Mouse (Mus musculus) ES-E14 (cell line): ENCODE measurements around the gene Lta. TPM values are rescaled to one million over a fixed set of nuclear protein-coding genes. Genes with fewer than 3 reads are reported as not detected.

Experiments used
- DNase-seq: peaks from one replicate; pipeline ENCODE4 v3.0.0-alpha.2; 2013; ENCODE audit warnings: low read depth, low spot score
- H3K27ac ChIP-seq: 2 replicates; pipeline ENCODE4 v1.5.1; 2012; ENCODE audit warnings: low read depth, mild to moderate bottlenecking, low read length, moderate library complexity, mixed read lengths; ENCODE audit not compliant: poor library complexity, insufficient read depth, severe bottlenecking
- H3K36me3 ChIP-seq: 2 replicates; pipeline ENCODE4 v1.6.1; 2012; ENCODE audit warnings: mild to moderate bottlenecking, low read length, moderate library complexity, mixed read lengths; ENCODE audit not compliant: control insufficient read depth, poor library complexity, insufficient read depth, severe bottlenecking
- H3K4me1 ChIP-seq, 2 experiments: fragments of 150-350 bp in 1 of 2; sonication (generic) in 1 of 2; 2 replicates each; pipeline ENCODE4 v1.6.1; 2012; ENCODE audit warnings: low read length in 2 of 2, mild to moderate bottlenecking in 1 of 2, mixed read lengths in 1 of 2; ENCODE audit not compliant: control insufficient read depth in 2 of 2, insufficient read depth in 2 of 2, poor library complexity in 1 of 2
- H3K4me3 ChIP-seq, 2 experiments: fragments of 150-350 bp in 1 of 2; sonication (generic) in 1 of 2; 2 replicates each; pipeline ENCODE4 v1.5.1; 2012; ENCODE audit warnings: low read length in 2 of 2, low read depth in 1 of 2, mild to moderate bottlenecking in 1 of 2, mixed read lengths in 1 of 2; ENCODE audit not compliant: insufficient read depth in 1 of 2, poor library complexity in 1 of 2, severe bottlenecking in 1 of 2
- H3K9ac ChIP-seq: 2 replicates; pipeline ENCODE4 v1.6.1; 2012; ENCODE audit warnings: low read depth, mild to moderate bottlenecking, low read length, mixed read lengths; ENCODE audit not compliant: poor library complexity, insufficient read depth, severe bottlenecking
- H3K9me3 ChIP-seq: fragments of 150-350 bp; sonication (generic); 2 replicates; pipeline ENCODE4 v1.6.1; 2012; ENCODE audit warnings: low read depth, mild to moderate bottlenecking, low read length; ENCODE audit not compliant: control insufficient read depth, insufficient read depth
- CHD2 ChIP-seq: IDR thresholded peaks from 2 replicates; pipeline ENCODE4 v1.6.1; 2014; ENCODE audit warnings: mild to moderate bottlenecking, low read depth, low read length, inconsistent platforms
- HCFC1 ChIP-seq: IDR thresholded peaks from 2 replicates; pipeline ENCODE4 v1.6.1; 2012; ENCODE audit warnings: low read length, inconsistent platforms, borderline replicate concordance; ENCODE audit not compliant: insufficient read depth
- MAFK ChIP-seq: IDR thresholded peaks from 2 replicates; pipeline ENCODE4 v1.6.1; 2014; ENCODE audit warnings: mild to moderate bottlenecking, low read depth, low read length, inconsistent platforms; ENCODE audit not compliant: insufficient read depth
- ZC3H11A ChIP-seq: IDR thresholded peaks from 2 replicates; pipeline ENCODE4 v1.6.1; 2012; ENCODE audit warnings: low read depth, mild to moderate bottlenecking, inconsistent platforms, low read length, borderline replicate concordance
- ZNF384 ChIP-seq: IDR thresholded peaks from 2 replicates; pipeline ENCODE4 v1.6.1; 2012; ENCODE audit warnings: low read depth, low read length, inconsistent platforms
- in situ Hi-C, 2 experiments: fragments of 600-800 bp; cut with MboI; formaldehyde crosslinking; loops; one replicate each; pipeline ENCODE4 v1.15.1; 2025; ENCODE audit warnings: low sequenced_read_pairs in 2 of 2, inconsistent platforms in 1 of 2; ENCODE audit not compliant: unreplicated experiment in 2 of 2
- total RNA-seq: library from RNA; depleted of rRNA; stranded (reverse); fragments of 300-350 nt; gene quantifications from 2 replicates; pipeline ENCODE4 v1.2.3, GENCODE M21; 2012

Lta gene
- total RNA-seq, 1 experiment = 0.13 TPM

DNA sequence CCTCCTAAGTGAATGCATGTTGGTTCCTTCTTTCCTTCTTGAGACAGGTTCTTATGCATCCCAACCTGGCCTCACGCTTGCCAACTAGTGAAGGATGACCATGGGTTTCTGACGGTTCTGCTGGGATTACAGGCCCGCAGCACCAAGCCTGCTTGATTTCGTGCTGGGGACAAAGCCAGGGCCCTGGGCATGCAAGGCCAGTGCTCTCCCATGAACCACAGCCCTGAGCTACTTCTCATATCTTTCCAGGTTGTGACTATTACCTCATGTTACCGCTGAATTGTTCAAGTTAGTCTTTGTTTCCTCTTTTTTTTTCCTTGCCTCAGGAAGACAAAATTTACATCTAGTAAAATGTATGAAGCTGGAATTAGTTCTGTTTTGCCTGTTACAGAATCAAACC, 12.2 kb downstream of the Lta start:
- DNase-seq = no peak
- no peaks in the 10 kb centered on the region for H3K36me3 ChIP-seq
- no peaks in the 10 kb centered on the region for H3K9me3 ChIP-seq
- peaks cover 3 to 14% of the 10 kb centered on the region in 2 experiments for H3K4me1 ChIP-seq
- no peak overlapping the region for H3K4me3 ChIP-seq
- TF ChIP-seq ZC3H11A = no peak
- TF ChIP-seq ZNF384 = no peak
- TF ChIP-seq CHD2 = no peak
- TF ChIP-seq MAFK = no peak
- no peak for TF ChIP-seq HCFC1
- no peak overlapping the region for H3K27ac ChIP-seq
- in situ Hi-C loops = no loop called here
- no peak overlapping the region for H3K9ac ChIP-seq

DNA sequence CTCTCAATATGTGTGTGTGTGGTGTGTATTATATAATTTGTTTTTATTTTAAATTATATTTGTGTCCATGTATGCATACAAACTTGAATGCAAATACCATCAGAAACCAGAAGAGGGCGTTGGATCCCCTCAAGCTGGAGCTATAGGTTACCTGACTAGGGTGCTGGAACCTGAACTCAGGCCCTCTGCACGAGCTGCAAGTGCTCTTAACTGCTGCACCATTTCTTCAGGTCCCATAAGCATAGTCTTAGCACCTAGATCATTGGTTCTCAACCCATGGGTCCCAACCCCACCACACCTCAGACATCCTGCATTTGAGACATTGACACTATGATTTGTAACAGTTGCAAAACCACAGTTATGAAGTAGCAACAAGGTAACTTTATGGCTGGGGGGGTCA, 13.4 kb downstream of the Lta start:
- TF ChIP-seq MAFK (no peak), CHD2 (no peak), ZNF384 (no peak), ZC3H11A (no peak)
- H3K9me3 ChIP-seq = no peaks in the 10 kb centered on the region
- H3K4me1 ChIP-seq = peaks cover 4 to 20% of the 10 kb centered on the region in 2 experiments
- no peak overlapping the region for H3K4me3 ChIP-seq
- H3K36me3 ChIP-seq = no peaks in the 10 kb centered on the region
- no peak overlapping the region for H3K27ac ChIP-seq
- no peak for DNase-seq
- in situ Hi-C loops = no loop called here
- H3K9ac ChIP-seq = no peak overlapping the region

DNA sequence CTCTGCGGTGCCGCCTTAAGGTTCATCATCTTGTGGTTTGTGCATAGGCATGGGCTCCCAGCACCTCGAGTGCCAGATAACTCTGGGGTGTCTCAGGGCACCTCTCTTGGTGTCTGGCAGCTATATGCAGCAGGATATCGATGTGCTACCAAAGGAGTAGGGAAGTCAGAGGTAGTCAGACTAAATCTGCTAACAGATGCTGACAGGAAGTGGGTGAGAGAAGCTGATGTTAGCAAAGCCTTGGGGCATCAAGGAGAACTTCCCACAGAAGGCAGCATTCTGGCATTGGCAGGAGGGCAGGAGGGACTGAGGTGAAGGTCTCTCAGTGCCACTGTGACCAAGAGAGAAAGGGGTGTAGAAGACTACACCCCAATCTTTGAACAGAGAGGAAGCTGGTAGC, 15.1 kb downstream of the Lta start:
- peaks cover 7 to 26% of the 10 kb centered on the region in 2 experiments for H3K4me1 ChIP-seq
- H3K27ac ChIP-seq = no peak overlapping the region
- no peak overlapping the region for H3K4me3 ChIP-seq
- no peaks in the 10 kb centered on the region for H3K9me3 ChIP-seq
- in situ Hi-C loops = no loop called here
- no peaks in the 10 kb centered on the region for H3K36me3 ChIP-seq
- no peak for DNase-seq
- TF ChIP-seq CHD2 (no peak), MAFK (no peak), HCFC1 (no peak), ZC3H11A (no peak), ZNF384 (no peak)
- H3K9ac ChIP-seq = no peak overlapping the region

DNA sequence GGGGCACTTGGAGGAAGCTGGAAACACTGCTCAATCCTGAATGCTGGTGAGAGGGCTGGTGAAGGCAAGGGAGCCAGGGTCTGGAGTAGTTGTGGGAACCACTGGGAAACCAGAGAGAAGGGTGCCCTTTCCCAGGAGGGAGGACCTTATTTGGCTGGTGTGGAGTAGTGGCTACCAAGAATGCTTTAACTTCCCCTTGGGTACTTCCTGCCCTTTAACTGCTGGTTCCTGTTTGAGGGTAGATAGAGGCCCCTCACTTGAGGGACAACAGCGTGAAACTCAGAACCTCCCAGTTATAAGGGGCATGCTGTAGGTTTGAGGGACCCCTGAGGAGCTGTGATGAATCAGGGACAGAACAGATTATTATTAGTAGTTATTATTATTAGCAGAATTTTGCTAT, 16.0 kb downstream of the Lta start:
- no peak overlapping the region for H3K9ac ChIP-seq
- peaks cover 7 to 32% of the 10 kb centered on the region in 2 experiments for H3K4me1 ChIP-seq
- no peak overlapping the region for H3K4me3 ChIP-seq
- no peak for TF ChIP-seq ZNF384
- TF ChIP-seq CHD2 = no peak
- TF ChIP-seq MAFK = no peak
- TF ChIP-seq HCFC1 = no peak
- no peak for TF ChIP-seq ZC3H11A
- DNase-seq = no peak
- 0 out of 2 replicates have a peak overlapping the region, but pooled peaks have one; percentile 18 for H3K27ac ChIP-seq
- in situ Hi-C loops = no loop called here
- no peaks in the 10 kb centered on the region for H3K9me3 ChIP-seq
- no peaks in the 10 kb centered on the region for H3K36me3 ChIP-seq

DNA sequence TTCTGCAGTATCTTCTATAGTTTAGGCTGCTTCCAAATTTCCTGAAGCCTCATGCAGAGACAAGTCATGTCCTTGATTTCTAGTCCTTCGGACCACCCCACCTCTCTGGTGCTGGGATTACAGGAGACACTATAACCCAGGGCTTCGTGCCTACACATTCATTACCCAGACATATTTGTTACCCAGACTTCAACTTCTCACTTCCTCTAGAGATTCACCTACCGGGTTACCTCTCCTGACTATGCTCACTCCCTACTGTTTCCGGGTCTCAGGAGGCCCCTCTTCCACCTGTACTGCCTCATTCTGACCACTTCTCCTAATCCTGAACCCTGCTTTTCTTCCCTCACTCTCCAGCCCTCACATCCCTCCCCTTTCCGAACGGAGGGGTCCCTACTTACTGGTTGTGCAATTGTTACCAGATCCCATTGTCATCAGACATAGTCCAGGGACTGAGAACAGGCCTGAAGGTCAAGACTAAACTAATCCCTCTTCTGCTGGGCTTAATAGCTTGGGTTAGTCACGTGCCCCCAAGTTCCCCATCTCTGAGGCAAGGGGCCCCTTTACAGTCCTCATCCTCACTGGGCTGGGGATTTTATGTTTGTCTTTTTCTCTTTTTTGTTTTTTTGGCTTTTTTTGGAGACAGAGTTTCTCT, 17.1 kb downstream of the Lta start, which contains the start of gene Lst1:
TSS of gene Lst1 (minus strand) at position 481 of the 652 bp plus-strand sequence.
- H3K36me3 ChIP-seq = no peaks in the 10 kb centered on the region
- H3K4me1 ChIP-seq = peaks cover 7 to 31% of the 10 kb centered on the region in 2 experiments
- H3K4me3 ChIP-seq = no peak within 1 kb of the TSS
- no peak within 1 kb of the TSS for H3K9ac ChIP-seq
- no peak for DNase-seq
- in situ Hi-C loops = no loop called here
- no peak for TF ChIP-seq ZNF384
- no peak for TF ChIP-seq HCFC1
- H3K27ac ChIP-seq = 0 out of 2 replicates have a peak within 1 kb of the TSS, but pooled peaks have one; percentile 37
- no peaks in the 10 kb centered on the region for H3K9me3 ChIP-seq
